Mouse (Mus musculus) intestine, embryonic 16.5 days (tissue): ENCODE measurements around the gene Esrrb. TPM values are rescaled to one million over a fixed set of nuclear protein-coding genes. Genes with fewer than 3 reads are reported as not detected.

Experiments used
- ATAC-seq: fragments of 200-750 bp; cut with Nextera tagmentation; 2 replicates; pipeline ENCODE4 v1.8.0; 2017; ENCODE audit warnings: moderate TSS enrichment, moderate library complexity
- H3K27ac ChIP-seq: fragments of 300-500 bp; sonication (generic); 2 replicates; pipeline ENCODE4 v1.5.1; 2014; ENCODE audit warnings: mild to moderate bottlenecking, low read length
- H3K27me3 ChIP-seq: fragments of 300-500 bp; sonication (generic); replicated peaks from 2 replicates; pipeline ENCODE4 v1.6.1; 2014; ENCODE audit warnings: low read length, control low read depth, mixed read lengths; ENCODE audit not compliant: control insufficient read depth, insufficient read depth
- H3K36me3 ChIP-seq: fragments of 300-500 bp; sonication (generic); 2 replicates; pipeline ENCODE4 v1.6.1; 2014; ENCODE audit warnings: low read length, control low read depth; ENCODE audit not compliant: control insufficient read depth, insufficient read depth
- H3K4me1 ChIP-seq: fragments of 300-500 bp; sonication (generic); 2 replicates; pipeline ENCODE4 v1.6.1; 2014; ENCODE audit warnings: low read length, control low read depth, mixed read lengths; ENCODE audit not compliant: control insufficient read depth, insufficient read depth
- H3K4me2 ChIP-seq: fragments of 300-500 bp; sonication (generic); 2 replicates; pipeline ENCODE4 v1.6.1; 2014; ENCODE audit warnings: low read depth, low read length, control low read depth
- H3K4me3 ChIP-seq: fragments of 300-500 bp; sonication (generic); 2 replicates; pipeline ENCODE4 v1.5.1; 2014; ENCODE audit warnings: mild to moderate bottlenecking, low read length
- H3K9ac ChIP-seq: fragments of 300-500 bp; sonication (generic); 2 replicates; pipeline ENCODE4 v1.6.1; 2014; ENCODE audit warnings: low read depth, low read length
- H3K9me3 ChIP-seq: fragments of 300-500 bp; sonication (generic); 2 replicates; pipeline ENCODE4 v1.6.1; 2016; ENCODE audit warnings: low read length, control low read depth; ENCODE audit not compliant: control insufficient read depth
- WGBS: fragments of 180-500 bp; shearing (Covaris S2); extraction: QIAGEN DNeasy Blood & Tissue Kit; methylation state at CpG from one replicate; pipeline ENCODE4 v1.1.7; 2014; 5-methylcytosine and 5-hydroxymethylcytosine counted together
- polyA plus RNA-seq: library from polyadenylated mRNA; unstranded; fragments of >200 nt; fragmentation: Nextera tagmentation; extraction: Ambion mirVana; gene quantifications from 2 replicates; pipeline ENCODE4 v1.2.1, GENCODE M21; 2015

The Esrrb gene
- polyA plus RNA-seq, 1 experiment from 2014 or later: 0.39 TPM

DNA sequence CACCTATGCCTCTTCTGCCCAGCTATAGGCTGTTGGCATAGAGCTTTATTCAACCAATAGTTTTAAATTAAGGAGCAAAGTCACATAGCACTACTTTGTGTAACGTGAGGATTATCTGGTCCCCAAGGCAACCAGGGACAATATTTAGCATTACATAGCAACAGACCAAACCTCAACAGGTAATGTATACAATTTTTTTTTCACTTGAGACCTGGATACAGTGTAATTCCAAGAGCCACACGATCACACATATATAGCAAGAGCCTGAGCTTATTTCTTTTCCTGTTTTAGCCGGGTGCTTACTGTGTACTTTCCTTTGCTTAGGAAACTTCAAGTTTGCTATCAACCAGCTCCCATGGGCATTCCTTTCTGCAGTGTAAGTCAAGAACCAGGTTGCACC lies 201.8 kb downstream of the Esrrb start:
- H3K9ac ChIP-seq: no peak overlapping the region
- H3K9me3 ChIP-seq: no peaks in the 10 kb centered on the region
- no peak overlapping the region for H3K4me2 ChIP-seq
- no peaks in the 10 kb centered on the region for H3K27me3 ChIP-seq
- no peaks in the 10 kb centered on the region for H3K4me1 ChIP-seq
- ATAC-seq: peak; percentile 46
- H3K27ac ChIP-seq: no peak overlapping the region
- 46% methylated on average over 3 of the region's 3 CpGs for WGBS
- no peaks in the 10 kb centered on the region for H3K36me3 ChIP-seq
- H3K4me3 ChIP-seq: no peak overlapping the region

DNA sequence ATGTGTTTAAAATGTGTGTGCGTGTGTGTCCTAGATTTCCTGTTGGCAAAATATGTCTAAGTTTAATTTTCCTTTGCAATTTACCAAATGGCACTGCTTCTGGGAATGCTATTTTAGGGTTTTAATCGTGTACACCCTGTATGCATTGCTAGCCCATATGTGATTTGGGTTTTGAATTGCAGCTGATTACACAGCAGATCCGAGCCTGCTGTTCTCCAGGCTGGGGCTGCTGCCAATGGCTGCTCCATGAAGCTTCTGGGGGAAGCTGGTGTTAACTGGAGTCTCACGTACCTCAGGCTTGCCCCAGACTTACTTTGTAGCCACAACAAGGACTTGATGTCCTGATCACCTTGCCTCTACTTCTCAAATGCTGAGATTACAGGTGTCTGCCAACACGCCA lies 205.1 kb downstream of the Esrrb start:
- H3K4me2 ChIP-seq: no peak overlapping the region
- ATAC-seq: no peak
- 76% methylated on average over 5 of the region's 5 CpGs for WGBS

More for the DNA sequence above, 205.1 kb downstream of the Esrrb start:
- Histone ChIP-seq H3K36me3 (no peaks in the 10 kb centered on the region), H3K27ac (no peak overlapping the region), H3K4me3 (no peak overlapping the region), H3K4me1 (no peaks in the 10 kb centered on the region), H3K9ac (no peak overlapping the region), H3K9me3 (no peaks in the 10 kb centered on the region), H3K27me3 (no peaks in the 10 kb centered on the region)

Other genes with a start within 250 kb of the Esrrb start
- 9.8 and 10.1 TPM in 2 replicates for gene Gpatch2l, start 119.3 kb upstream of the Esrrb start, polyA plus RNA-seq